Mouse (Mus musculus): Measurements from ENCODE around the gene Gm13691.

GRCm38 (mm10) chr2:84021930-84022329, 31.6 kb downstream of the Gm13691 start:
- TF ChIP-seq CTCF (IDR thresholded peaks at IDR 0.05; ENCODE audit: low read depth) (no peak), EP300 (IDR thresholded peaks at IDR 0.05; ENCODE audit: low read depth) (no peak)

All from liver, embryonic 14.5 days (tissue).